Mouse (Mus musculus) small intestine, adult 2 months (tissue): ENCODE data around the gene Jarid2.

Experiments
- CTCF ChIP-seq: fragments of 200-500 bp; IDR thresholded peaks from 2 replicates; pipeline ENCODE4 v1.5.1; 2012; ENCODE audit warnings: low read depth, mild to moderate bottlenecking, control low read depth, inconsistent platforms, low read length, moderate library complexity, mixed read lengths; ENCODE audit not compliant: insufficient replicate concordance, insufficient read length; ENCODE audit errors: extremely low read depth
- POLR2A ChIP-seq: fragments of 200-500 bp; IDR thresholded peaks from 2 replicates; pipeline ENCODE4 v1.6.1; 2012; ENCODE audit warnings: low read depth, mild to moderate bottlenecking, control low read depth, inconsistent platforms, low read length, moderate library complexity

DNA sequence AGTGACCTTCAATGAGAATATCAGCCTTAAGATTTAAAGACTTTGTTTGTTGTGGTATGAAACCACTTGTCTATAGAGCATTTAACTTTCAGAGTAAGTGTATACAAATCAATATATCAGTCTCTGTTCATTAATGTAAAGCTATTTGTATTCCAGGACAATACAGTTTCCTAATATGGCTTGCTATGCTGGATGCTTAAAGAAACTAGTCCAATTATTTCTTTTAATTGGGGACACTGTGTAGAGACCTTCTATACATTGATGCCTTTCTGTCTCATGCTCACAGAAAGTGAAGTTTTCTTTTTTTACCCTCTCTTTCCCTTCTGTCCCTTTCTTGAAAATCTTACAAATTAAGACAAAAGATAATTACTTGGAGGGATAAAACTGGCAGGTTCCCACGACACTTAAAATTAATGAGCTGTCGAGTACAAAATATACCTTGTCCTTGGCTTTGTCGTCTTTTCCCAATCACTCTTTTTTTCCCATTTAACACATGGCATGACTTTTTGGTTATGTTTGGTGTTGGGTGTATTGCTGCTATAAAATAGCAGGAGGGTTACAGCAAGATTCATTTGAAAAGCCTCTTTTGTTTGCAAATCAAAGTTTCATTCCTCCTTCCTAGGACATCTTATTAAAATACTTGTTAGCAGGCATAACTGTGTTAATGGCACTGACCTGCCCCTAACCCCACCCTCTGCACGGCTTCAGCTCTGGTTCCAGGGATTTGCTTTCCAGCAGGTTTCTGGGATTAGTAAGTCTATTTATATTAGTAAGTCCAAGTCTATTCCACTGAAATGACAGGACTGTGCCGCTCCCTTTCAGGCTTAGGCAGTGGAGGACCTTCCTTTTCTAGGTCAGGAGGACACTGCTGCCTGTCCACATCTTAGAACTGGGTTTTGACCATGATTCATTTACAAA lies 162.8 kb downstream of the Jarid2 start:
- TF ChIP-seq CTCF (no peak), POLR2A (no peak)
